Mouse (Mus musculus): ENCODE measurements around the gene E130309D02Rik.

Gene E130309D02Rik

DNA sequence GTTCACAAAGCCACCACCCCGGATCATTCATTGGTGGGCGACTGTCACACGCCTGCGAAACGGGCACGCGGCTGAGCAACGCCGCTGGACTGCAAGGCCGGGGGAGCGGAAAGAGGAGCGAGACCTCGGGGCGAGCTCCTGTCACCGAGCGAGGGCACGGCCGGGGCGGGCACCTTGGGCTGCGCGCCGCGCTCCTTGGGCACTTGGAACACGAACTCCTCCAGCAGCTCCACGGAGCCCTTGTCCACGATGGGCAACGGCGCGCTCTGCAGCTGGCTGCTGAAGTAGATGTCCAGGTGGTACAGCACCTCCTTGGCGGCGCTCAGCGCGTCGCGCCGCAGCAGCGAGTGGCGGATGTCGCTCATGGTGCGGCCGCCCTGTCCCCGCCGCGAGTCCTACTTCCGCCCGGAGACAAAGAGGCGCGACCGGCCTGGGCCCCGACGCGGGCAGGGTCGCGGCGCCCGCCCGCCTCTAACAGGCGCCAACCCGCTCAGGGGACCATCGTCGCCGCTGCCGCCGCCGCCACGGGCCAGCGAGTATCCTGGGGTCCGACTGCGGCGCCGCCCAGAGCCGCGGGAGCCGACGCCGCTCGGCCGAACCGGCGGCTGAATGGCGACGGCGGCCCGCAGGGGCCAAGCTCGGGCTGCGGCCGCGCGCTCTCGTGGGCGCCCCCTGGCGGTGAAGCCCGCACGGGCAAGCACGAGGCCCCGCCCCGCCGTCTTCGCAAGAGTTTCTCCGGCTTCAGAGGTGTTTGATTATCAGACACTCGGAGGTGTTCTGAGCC lies at the start of gene E130309D02Rik:
TSS of gene E130309D02Rik (minus strand) at position 631 of the 784 bp plus-strand sequence.
- DNase-seq: peak; percentile 95

DNA sequence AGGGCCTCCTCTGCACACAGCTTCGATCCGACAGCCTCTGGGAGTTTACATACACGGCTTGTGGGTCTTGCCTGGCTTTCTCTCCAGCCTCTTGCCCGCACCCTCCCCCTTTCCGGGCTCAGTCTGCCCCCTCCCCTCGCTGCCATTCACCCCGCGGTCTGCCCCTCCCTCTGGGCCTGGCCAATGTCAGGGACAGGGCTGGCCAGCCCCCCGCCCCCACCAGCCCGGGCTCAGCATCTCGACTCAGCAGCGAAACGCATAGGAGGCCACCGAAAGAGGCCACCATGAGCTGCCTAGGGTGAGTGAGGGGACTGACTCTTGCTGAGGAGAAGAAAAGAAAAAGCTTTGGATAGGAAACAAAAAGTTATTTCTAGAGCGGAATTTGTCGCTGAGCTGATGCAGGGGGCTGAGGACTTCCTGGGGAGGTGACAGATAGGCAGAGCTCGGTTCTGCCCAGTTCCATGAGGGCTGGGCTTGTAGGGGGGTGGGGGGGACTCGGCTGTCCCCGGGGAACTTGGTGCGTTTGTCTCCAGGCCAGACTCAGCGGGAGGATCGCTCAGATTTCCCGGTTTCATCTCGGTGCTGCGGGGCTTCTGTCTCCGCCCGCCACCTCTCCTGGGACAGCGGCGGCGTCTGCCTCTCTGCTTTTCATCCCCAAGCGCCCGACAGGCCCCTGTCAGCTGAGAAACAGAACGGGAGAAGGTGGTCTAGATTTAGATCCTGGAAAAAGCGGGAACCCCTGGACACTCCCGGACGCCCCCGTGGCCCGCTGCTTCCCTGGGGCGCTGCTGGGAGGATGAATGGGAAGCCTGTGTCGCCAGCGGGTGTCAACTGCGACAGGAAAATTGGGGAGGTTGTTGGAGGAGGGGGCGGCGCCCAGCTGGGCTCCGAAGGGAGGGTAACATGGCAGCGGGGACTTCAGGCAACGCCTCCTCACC lies 48.8 kb upstream of the E130309D02Rik start:
- DNase-seq: no peak

DNA sequence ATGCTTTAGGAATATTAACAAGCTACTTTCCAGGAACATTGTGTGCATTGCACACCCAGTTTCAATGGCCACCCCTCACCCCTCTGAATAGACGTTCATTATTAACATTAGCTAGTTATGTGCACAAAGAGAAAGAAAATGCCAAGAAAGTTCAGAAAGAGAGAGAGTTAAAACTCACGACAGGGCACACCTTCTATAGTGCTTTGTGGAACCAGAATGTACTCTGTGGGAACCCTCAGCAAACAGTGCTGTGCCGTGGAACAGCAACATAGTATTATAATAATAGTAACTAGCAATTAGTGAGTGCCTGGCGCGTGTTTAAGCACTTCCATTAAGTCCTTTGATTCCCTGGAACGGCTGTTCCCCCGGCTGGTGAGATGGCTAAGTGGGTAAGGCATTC lies 46.3 kb upstream of the E130309D02Rik start:
- no peak for DNase-seq

DNA sequence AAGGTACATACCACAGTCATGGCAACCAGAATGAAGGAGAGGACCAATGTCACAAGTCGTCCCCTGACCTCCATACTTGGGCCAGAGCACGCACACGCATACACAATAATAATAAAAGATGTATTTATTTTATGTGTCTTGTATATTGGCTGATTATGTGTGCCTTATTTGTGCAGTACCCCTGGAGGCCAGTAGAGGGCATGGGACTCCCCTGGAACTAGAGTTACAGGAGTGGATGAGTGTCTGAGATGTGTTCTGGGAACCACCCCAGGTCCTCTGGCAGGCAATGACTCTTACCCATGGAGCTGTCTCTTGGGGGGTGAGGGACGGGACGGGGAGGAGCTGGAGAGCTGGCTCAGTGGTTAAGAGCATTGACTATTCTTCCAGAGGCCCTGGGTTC lies 44.8 kb upstream of the E130309D02Rik start:
- peak; percentile 40 for DNase-seq

DNA sequence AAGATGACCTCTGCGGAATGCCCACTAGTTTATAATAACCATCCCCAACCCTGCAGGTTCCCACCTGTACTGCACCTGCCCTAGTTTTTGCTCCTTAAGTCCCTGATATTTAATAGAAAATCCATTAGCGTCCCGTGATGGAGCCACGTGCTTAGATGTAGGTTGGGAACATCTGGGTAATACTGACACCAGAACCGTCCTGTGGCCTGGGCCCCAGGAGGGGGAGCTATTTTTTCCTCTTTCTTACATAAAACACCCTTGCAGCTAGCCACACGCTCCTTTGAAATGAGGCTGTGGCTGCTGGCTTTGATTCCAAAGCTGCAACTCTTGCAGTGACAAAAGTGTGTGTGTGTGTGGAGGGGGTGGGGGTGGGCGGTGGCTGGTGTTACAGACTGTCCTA lies 44.1 kb upstream of the E130309D02Rik start:
- DNase-seq: no peak

DNA sequence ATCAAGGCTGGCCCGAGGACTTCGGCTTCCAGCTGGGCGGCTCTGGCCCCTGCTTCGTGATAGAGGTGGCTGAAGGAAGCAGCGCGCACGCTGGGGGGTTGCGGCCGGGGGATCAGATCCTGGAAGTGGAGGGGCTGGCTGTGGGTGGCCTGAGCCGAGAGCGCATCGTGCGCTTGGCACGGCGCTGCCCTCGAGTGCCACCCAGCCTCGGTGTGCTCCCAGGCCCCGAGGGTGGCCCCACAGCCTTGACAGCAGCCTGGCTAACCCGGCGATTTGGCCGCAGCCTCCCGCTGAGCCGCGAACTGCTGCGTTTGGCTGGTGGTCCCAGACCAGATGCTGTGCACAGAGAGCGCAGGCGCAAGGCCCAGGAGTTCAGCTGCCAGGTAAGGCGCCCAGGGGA lies 42.4 kb upstream of the E130309D02Rik start:
- DNase-seq: no peak

DNA sequence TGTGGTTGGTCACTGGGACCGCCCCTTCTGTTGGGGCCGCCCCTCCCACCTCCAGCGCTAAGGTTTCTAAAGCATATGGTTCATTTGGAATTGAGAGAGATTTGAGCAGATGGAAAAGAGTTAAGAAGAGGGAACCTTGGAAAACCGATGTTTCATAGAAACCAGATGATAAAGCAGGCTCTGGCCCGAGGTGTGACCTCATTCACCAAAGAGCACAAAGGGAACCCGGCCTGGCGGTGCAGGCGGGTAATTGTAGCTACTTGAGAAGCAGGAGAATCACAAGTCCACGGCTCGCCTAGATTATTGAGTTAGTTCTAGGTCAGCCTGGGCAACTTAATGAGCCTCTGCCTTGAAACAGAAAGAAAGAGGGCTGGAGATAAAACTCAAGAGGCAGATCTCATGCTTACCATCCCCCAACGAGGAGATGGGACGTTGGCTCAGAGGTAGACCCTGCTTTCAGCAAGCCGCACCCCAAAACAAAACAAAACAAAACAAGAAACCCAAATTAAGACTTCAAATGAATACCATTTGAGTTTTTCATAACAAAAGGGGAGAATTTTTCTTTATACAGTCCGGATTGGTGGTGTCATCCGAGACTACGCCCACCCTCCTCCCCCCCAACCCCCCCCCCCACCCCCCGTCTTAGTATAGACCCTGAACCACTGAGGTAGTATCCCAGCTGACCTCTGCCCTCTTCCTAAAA lies 41.7 kb upstream of the E130309D02Rik start, which contains the start of gene Grid2ip:
TSS of gene Grid2ip (plus strand) at position 653 of the 703 bp plus-strand sequence.
- no peak for DNase-seq

DNA sequence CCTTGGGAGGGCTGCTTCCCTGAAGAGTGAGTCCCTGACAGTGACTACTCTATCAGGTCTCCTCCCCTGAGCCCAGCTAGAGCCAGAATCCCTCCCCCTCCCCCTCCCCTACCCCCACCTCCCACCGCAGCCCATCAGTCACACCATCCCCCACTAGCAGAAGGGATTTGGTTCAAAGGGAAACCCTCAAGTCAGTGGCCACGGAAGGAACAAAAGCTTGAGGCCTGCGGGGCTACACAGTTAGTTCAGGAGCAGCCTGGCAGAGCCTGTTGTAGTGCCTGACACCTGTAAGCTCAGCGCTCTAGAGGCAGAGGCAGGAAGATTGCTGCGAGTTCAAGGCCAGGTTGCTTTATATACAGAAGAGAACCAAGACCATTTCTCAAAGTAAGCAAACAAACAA lies 40.9 kb upstream of the E130309D02Rik start:
- no peak for DNase-seq

DNA sequence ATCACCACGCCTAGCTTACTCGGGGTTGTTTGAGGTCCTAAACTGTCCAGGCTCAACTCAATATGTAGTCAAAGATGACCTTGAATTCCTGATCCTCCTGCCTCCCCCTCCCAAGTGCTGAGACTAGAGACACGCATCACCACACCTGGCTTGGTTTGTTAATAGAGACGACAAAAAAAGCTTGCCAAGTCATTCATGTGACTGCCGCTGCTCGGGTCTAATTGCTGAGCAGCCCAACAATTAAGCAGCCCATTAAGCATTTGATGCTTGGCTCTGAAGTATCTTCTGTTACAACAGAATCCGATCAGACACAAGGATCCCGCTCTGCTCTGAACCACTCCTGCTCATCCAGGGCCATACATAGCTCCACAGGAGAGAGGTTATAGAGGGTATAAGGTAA lies 31.2 kb upstream of the E130309D02Rik start:
- no peak for DNase-seq

DNA sequence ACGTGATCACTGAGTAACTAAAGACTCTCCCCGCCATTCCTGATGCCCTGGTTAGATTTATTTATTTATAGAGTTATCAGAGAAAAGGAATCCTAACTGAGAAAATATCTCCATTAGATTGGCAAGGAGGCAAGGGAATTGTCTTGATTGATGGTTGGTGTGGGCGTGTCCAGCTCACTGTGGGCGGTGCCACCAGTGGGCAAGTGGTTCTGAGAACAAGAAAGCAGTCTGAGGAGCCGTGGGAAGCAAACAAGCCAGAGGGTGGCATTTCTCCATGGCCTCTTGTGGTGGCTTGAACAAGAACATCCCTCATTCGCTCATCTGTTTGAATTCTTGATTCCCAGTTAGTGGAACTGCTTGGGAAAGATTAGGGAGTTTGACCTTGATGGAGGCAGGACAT lies 24.4 kb upstream of the E130309D02Rik start:
- DNase-seq: no peak

DNA sequence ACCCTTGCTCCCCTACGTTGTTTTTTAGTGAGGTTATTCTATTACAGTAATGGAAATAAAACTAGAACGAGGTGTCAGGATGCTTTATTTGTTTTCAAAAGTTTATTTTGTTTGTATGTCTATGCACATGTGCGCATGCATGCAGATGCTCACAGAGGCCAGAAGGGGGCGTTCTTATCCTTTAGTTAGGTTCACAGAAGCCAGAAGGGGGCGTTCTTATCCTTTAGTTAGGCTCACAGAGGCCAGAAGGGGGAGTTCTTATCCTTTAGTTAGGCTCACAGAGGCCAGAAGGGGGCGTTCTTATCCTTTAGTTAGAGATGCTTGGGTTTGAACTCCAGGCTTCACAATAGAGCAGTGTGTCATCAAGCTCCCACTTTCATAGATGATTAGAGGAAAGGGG lies 21.4 kb upstream of the E130309D02Rik start:
- DNase-seq: no peak

DNA sequence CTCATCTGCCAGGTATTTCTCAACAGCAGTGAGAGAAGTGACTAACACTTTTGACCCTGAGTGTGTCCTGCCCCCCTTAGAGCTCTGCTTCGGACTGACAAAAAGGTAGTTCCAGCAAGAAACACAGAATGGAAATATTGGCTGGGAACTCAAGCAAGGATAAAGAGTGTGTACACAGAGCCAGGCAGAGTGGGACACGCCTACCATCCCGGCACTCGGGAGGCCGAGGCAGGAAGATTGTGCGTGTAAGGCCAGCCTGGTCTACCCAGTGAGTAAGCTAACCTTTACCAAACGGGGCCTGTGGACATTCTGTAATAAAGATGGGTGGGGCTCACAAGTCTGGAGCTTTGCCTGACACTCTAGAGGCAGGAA lies 19.9 kb upstream of the E130309D02Rik start:
- no peak for DNase-seq

DNA sequence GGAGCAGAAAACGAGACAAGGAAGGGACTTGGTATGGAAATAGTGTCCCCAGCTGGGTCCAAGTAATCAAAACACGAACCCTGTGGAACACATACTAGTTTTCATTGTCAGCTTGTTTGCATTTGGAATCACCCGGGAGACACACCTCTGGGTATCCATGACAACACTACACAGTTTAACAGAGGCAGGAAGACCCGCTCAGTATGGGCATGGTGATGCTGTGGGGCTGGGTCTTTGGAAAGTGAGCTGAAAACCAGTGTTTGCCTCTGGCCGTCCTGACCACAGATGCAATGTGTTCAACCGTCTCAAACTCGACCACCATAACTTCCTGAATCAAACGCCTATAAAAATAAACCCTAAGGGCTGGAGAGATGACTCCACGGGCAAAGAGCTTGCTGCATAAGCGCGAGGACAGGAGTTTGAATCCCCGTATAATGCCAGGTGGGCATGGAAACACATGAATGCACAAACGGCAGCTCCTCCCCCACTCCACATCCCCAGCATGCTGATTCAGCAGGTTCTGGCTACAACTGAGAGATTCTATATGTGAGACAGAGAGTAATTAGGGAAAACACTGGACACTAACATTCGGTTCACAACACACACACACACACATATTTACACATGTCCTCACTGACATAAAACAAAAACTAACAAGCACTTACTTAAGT lies 19.4 kb upstream of the E130309D02Rik start:
- DNase-seq: no peak

DNA sequence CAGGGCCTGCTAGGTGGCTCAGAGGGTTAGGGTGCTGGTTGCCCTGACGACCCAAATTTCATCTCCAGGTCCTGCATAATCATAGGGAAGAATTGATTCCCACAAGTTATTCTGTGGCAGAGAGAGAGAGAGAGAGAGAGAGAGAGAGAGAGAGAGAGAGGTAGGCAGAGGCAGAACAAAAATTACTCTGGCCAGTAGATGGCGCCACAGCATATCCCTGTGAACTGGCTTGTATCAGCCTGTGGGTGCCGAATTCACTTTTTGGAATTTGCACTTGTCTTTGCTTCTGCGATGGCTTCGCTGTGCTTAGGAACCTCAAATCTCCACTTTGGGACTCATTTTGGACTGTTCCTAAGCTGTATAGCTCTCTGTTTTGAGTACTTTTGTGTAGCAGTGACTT lies 18.7 kb upstream of the E130309D02Rik start:
- DNase-seq: peak; percentile 70

DNA sequence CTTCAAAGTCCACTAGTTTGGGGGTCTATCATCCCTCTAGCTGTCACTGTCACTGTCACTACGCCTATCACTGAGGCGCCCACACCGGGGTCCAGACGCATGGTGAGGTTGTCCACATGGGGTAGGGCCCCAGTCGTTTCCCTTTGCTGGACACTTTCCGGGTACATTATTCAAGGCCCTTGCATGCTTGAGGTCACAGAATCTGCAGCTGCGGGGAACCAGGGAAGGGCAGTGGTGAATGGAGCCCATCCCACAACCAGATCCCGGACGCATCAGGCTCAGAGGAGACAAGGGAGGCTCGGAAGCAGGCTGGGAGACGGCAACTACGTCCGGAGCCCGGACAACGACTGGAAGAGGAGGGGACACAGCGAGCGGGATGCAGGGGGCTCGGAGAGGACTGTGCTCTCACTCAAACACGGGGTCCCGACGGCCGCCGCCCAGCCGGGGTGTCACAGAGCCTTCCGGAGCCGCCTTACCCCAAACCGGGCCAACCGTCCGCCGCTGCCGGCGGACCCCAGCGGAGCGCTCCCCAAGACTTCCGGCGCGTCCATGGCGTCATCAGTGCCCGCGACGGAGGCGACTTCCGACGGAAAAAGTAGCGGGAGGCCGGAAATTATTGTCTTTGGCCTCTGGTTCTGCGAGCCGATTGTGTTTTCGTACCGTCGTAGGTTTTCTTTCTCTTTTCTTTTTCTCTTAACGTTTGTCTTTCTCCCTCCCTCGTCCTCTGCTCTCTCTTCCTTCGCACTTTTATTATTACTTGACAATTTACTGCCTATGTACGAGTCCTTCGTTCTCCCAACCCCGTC lies 13.7 kb upstream of the E130309D02Rik start, which contains the start of gene Zdhhc4:
TSS of gene Zdhhc4 (minus strand) at position 567 of the 806 bp plus-strand sequence.
- peak; percentile 94 for DNase-seq

DNA sequence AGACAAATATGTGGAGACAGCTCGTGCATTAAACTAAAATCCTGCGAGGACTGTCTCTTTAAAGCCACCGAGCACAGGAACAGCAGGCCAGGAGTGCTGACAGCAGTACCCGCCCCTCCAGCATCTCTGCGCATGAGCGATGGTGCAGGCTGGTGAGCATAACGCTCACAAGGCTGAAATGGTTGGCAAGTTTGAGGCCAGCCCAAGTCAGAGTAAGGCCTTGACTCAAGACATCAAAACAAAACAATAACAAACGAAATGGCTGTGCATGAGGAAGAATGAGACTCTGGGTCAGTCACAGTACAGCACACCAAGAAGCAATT lies 2.1 kb upstream of the E130309D02Rik start:
- no peak for DNase-seq

DNA sequence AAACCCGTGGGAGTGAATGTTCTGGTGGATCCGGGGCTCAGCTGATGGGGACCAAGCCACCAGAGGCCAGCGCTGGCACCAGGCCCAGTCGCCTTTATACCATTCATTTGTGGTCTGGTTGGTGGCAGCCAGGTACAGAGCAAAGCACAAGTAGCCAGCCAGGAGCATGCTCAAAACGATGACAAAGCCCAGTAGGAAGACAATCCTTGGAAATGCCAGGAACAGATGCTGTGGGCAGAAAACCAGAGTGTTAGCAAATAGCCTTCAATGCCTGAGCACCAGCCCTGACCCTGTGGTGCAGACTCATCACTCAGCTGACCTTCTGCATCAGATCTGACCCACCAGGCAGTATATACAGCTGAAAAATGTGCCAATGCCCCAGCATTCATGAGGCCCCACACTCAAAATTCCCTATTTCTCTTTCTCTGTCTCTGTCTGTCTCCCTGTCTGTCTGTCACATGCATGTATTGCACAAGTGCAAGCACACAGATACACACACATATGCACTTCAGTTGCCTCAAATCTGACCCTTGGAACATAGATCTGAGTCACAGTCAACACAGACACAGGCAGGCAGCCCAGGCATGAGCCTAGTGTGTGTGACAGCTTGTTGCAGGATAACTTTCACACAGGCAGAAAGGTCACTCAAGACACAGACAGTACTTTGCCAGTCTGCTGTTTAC lies 1.6 kb upstream of the E130309D02Rik start:
- no peak for DNase-seq

DNA sequence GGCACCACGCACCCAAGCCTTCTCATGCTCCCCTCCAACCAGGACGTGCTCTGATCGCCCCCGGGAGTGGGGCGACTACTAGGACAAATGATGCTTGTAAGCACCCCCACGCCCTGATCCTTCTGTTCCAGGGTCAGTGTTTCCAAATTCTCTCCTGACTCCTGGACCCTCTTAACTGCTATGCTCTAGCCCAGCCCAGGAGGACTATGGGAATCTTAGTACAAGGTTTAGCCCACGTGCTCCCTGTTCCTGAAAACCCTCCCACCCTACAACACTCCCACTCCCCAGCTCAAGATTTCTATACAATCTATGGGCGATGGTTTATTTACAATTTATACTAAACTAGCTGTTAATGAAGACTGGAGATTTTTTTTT lies 341 bp upstream of the E130309D02Rik start:
- DNase-seq: no peak

DNA sequence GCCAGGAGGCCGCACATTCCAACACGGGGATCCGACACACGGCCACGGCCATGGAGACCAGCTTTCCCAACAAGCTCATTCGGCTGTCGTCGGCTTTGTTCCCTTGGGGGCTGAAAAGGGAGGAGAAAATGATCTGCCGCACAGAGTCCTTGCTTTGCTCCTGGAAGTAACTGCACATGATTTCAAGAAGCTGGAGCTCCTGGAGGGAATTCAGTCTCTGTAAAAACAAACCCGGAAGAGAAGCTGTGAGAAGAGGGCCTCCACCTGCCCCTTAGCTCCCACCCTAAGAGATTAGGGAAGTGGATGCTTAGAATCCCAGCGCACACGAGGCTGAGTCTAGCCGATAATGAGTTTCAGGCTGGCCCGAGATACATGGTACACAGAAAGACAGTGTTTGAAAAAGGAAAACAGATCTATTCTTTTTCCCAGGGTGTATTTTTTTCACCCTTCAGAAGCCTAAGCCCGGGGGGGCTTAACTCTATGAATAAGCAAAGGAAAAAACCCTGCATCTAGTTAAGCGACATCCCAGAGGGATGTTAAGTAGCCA lies 904 bp downstream of the E130309D02Rik start:
- no peak for DNase-seq

DNA sequence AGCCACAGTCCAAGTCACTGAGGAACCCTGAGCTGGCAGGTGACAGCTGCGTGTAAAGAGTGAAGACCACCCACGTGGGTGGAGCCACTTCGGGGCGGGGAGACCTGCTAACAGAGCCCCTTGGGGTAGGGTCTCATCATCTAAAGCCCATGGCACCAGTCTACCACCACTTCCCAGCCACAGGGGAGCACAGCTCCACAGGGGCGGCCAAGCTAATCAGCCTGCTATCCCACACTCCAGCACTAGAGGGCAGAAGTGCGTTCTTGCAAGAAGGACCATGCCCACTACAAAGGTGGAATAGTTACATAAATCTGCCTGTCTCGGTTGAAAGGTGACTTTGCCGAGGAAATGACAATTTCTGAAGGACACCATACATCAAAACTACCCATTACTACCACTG lies 3.3 kb downstream of the E130309D02Rik start:
- DNase-seq: peak; percentile 84

DNA sequence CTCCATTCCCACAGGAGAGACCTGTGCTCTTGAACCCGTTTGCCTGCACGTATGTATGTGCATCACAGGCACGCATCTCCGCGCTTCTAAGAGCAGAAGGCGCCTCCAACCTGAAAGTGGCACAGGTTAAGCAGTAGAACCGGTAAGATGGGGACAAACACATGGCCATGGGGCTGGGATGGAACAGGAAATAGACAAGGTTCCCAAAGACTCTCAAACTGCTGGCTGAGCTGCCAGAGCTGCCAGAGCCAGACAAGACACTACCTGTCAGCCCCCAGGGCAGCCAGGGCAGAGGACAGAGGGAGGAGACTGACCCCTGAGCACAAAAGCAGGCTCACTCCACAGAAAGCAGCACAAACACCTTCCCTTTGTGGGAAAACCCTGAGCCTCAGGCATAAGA lies 5.2 kb downstream of the E130309D02Rik start:
- no peak for DNase-seq

All from thymus, postnatal 14 days (tissue).